Mouse (Mus musculus) ES-CJ7 (cell line): ENCODE measurements around the gene Eif4enif1.
"Not testable (repeated sequence)": the region's sequence is repeated elsewhere in the genome, so short reads cannot be mapped to it uniquely, and the experiment has no call there.

Source experiments
- DNase-seq: peaks from one replicate; pipeline ENCODE4 v3.0.0; 2011; ENCODE audit warnings: low read depth, low spot score

Gene Eif4enif1

DNA sequence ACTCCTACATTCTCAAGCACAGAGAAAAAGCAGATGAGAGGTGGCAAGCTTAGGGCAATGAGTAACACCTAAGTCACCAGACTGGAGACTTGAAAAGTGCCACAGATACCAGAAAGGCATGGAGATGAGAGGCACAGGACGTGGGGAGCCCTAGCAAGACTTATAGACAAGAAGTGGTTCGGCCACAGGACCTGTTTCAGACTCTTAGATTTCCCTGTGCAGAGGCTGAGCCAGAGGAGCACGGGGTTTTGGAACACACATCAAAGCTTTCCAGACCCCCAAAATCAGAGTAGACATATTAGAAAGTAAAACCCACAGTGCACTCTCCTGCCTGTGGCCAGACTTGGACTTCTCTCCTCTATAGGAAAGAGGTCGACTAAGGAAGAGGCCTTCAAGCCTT, 20.9 kb upstream of the Eif4enif1 start:
- peak; percentile 52 for DNase-seq

- DNase-seq = not testable (repeated sequence)
Measured at GRCm38 (mm10) chr11:3181971-3182370, 20.2 kb upstream of the Eif4enif1 start.

DNA sequence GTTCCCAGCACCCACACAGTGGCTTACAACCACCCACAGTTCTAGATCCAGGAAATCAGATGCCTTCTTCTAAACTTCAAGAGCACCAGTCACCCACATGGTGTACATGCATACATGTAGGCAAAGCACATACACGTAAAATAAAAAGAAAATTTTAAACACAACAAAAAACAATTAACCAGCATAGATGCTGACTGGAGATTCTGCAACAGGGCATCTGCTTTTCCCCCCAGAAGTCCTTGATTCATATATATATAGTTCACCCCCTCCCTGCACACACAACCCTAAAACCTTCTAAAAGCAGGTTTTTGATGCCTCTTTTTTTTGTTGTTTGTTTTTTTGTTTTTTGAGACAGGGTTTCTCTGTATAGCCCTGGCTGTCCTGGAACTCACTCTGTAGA, 19.5 kb upstream of the Eif4enif1 start:
- not testable (repeated sequence) for DNase-seq

- DNase-seq = no peak
Measured at GRCm38 (mm10) chr11:3193363-3193762, 8.8 kb upstream of the Eif4enif1 start, which contains the start of gene Sfi1. Gene Sfi1 (minus strand): TSS chr11:3193463.

GRCm38 (mm10) chr11:3200636-3201035, 1.6 kb upstream of the Eif4enif1 start:
- not testable (repeated sequence) for DNase-seq

- DNase-seq = peak; percentile 30
Measured at GRCm38 (mm10) chr11:3201326-3202230, 614 bp upstream of the Eif4enif1 start.

DNA sequence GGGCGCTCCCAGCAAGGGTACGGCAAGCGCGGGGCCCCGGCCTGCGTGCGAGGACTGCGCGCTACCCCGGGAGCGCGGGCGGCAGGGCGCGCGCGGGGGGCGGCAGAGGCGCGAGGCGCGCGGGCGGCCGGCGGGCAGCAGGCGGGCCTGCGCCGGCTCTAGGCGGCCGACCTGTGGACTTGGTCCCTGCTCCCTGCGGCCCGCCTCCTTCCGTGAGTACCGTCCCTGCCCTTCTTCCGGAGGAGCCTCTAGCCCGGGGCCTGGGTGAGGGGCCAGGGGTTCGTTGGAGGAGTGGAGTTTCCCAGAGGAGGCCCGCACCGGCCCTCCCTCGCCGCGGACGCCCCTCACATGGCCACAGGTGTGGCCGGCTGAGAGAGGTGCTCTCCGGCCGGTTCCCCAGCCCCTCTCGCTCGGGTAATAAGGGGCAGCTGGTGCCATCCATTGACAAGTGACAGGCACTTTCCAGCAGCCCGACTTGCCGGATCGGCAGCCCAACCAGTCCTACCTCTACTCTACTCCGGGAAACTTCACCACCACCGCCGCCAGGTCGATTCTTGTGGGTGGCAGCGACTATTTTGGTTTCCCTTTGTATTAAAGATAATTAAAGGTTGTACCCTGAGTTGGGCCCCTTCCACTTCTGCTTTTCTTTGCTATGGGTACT, 719 bp downstream of the Eif4enif1 start:
- DNase-seq = peak; percentile 37

- no peak for DNase-seq
Measured at GRCm38 (mm10) chr11:3203771-3204170, 1.6 kb downstream of the Eif4enif1 start.

- DNase-seq = no peak
Measured at GRCm38 (mm10) chr11:3205207-3205606, 3.0 kb downstream of the Eif4enif1 start.

DNA sequence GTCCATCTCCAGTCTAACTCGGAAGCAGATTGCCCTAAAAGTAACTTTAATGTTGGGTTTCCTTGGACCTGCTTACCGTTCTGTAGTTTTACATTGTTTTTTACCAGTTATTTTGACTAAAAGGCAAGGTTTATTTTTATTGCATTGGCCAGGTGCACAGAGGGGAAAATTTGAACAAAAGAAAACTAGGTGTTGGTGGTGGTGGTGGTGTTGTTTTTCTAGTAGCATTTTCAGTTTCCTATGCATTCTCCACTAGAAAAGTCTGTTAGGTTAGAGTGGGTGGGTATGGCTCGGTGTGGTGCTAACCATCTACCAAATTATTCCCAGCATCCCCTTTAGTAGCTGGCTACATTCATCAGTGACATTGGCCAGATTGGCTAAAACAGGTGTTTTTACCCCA, 4.6 kb downstream of the Eif4enif1 start:
- no peak for DNase-seq

GRCm38 (mm10) chr11:3212526-3212925, 10.3 kb downstream of the Eif4enif1 start:
- DNase-seq = no peak

GRCm38 (mm10) chr11:3223105-3223504, 20.9 kb downstream of the Eif4enif1 start:
- no peak for DNase-seq

GRCm38 (mm10) chr11:3227113-3227512, 24.9 kb downstream of the Eif4enif1 start:
- no peak for DNase-seq

- no peak for DNase-seq
Measured at GRCm38 (mm10) chr11:3232248-3232647, 30.1 kb downstream of the Eif4enif1 start.

- DNase-seq = no peak
Measured at GRCm38 (mm10) chr11:3233704-3234103, 31.5 kb downstream of the Eif4enif1 start.

GRCm38 (mm10) chr11:3235277-3235676, 33.1 kb downstream of the Eif4enif1 start:
- DNase-seq = no peak

GRCm38 (mm10) chr11:3242395-3242794, 40.2 kb downstream of the Eif4enif1 start:
- DNase-seq = no peak

- DNase-seq = no peak
Measured at GRCm38 (mm10) chr11:3243771-3244170, 41.6 kb downstream of the Eif4enif1 start.

GRCm38 (mm10) chr11:3247387-3247786, 45.2 kb downstream of the Eif4enif1 start:
- no peak for DNase-seq

DNA sequence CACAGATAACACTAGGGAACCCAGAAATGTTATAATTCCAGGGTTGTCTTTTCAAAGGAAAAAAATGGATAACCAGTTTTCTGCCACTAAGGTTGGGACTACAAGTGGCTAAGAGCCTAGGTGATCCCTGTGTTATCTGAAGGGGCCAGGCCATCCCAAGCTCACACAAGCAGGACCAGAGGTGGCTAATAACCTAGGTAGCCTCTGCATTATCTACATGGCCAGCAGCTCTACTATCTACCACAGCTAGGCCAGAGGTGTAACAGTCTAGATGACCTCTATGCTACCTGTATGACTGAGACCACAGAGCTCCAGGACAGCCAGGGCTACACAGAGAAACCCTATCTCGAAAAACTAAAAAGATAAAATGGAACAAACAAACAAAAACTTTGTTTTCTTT, 57.3 kb downstream of the Eif4enif1 start:
- DNase-seq = no peak

- DNase-seq = peak; percentile 64
Measured at GRCm38 (mm10) chr11:3265291-3266078, 63.3 kb downstream of the Eif4enif1 start.
